Mouse (Mus musculus): ENCODE results near the gene Ltb4r2. TPM values are rescaled to one million over a fixed set of nuclear protein-coding genes. Genes with fewer than 3 reads are reported as not detected.

Gene Ltb4r2
- total and polyA plus RNA-seq, 2 experiments from 2014 or later = 0.16 to 0.78 TPM

DNA sequence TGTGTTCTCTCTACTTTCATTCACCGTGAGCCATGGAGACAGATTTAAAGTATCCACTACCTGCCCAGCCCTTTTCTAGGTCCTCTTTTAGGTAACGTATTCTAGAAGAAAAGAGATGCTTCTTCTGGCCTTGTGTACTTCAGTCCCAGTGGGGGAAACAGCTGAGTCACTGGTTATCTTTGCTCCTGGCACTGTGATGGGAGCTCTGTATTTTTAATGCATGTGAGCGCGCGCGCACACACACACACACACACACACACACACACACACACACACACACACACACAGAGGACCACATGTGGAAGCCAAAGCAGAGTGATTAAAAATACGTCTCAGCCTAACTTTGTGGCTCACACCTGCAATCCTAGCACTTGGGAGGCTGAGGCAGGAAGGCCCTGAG, 37.8 kb upstream of the Ltb4r2 start:
- TF ChIP-seq CTCF (IDR thresholded peaks at IDR 0.05; ENCODE audit: low read depth) = no peak
- ATAC-seq = no peak
- H3K27ac ChIP-seq = no peak overlapping the region
- WGBS = 91% methylated on average over 7 of the region's 7 CpGs
- H3K4me3 ChIP-seq (ENCODE audit: low read length) = no peak overlapping the region
- 0 out of 2 replicates have a peak, but pooled peaks cover 1% of the 10 kb centered on the region for H3K36me3 ChIP-seq (ENCODE audit: insufficient read depth, low read length)
- no peak overlapping the region for H3K9ac ChIP-seq (replicated peaks; ENCODE audit: low read length)
- DNase-seq (ENCODE audit: low spot score) = no peak
- no peaks in the 10 kb centered on the region for H3K9me3 ChIP-seq (ENCODE audit: low read length)
- H3K4me1 ChIP-seq (ENCODE audit: insufficient read depth, low read length) = peaks cover 6% of the 10 kb centered on the region; the same call in 1 of the 2 replicates
- H3K27me3 ChIP-seq (ENCODE audit: insufficient read depth, low read length) = no peaks in the 10 kb centered on the region
- no peak overlapping the region for H3K4me2 ChIP-seq (ENCODE audit: low read depth, low read length)

DNA sequence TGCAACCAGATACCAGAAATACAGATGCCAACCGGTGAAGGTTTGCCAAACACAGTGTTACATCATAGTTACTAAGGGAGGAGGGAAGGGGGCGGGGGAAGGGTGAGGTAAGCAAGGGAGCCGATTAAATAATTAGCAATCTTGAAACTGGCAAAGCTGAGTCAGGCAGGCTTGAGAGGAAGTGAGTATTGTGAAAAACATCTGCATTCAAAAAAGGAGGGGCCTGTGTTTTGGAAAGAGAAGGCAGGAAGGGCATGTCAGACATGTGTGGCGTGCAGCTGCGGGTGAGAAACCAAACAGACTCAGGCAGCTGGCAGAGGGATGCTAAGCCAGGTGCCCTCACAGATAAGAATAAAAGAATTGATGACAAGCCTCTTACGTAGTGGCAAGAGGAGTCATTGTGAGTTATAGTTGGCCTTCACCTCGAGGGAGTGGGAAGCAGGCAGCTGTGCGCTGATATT, 36.8 kb upstream of the Ltb4r2 start:
- Histone ChIP-seq H3K4me1 (ENCODE audit: insufficient read depth, low read length) (peaks cover 7% of the 10 kb centered on the region; the same call in 1 of the 2 replicates), H3K27me3 (ENCODE audit: insufficient read depth, low read length) (no peaks in the 10 kb centered on the region), H3K9ac (replicated peaks; ENCODE audit: low read length) (no peak overlapping the region), H3K27ac (no peak overlapping the region), H3K4me3 (ENCODE audit: low read length) (no peak overlapping the region), H3K9me3 (ENCODE audit: low read length) (no peaks in the 10 kb centered on the region), H3K4me2 (ENCODE audit: low read depth, low read length) (no peak overlapping the region), H3K36me3 (ENCODE audit: insufficient read depth, low read length) (no peaks in the 10 kb centered on the region)
- 70% methylated on average over 8 of the region's 8 CpGs for WGBS
- no peak for ATAC-seq
- no peak for DNase-seq (ENCODE audit: low spot score)
- TF ChIP-seq CTCF (IDR thresholded peaks at IDR 0.05; ENCODE audit: low read depth) = no peak

DNA sequence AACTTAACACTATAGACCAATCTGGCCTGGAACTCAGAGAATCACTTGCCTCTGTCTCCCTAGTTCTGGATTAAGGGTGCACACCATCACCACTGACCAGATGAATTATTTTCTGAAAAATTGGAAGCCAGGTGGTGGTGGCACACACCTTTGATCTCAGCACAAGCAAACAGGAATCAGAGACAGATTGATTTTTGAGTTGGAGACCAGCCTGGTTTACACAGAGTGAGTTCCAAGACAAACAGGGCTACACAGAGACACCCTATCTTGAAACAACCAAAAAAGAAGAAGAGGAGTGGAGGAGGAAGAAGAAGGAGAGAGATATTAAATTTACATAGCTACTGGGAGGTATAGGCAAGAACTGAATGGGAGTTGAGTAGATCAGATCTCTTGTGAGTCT, 35.0 kb upstream of the Ltb4r2 start:
- no peak for TF ChIP-seq CTCF (IDR thresholded peaks at IDR 0.05; ENCODE audit: low read depth)

DNA sequence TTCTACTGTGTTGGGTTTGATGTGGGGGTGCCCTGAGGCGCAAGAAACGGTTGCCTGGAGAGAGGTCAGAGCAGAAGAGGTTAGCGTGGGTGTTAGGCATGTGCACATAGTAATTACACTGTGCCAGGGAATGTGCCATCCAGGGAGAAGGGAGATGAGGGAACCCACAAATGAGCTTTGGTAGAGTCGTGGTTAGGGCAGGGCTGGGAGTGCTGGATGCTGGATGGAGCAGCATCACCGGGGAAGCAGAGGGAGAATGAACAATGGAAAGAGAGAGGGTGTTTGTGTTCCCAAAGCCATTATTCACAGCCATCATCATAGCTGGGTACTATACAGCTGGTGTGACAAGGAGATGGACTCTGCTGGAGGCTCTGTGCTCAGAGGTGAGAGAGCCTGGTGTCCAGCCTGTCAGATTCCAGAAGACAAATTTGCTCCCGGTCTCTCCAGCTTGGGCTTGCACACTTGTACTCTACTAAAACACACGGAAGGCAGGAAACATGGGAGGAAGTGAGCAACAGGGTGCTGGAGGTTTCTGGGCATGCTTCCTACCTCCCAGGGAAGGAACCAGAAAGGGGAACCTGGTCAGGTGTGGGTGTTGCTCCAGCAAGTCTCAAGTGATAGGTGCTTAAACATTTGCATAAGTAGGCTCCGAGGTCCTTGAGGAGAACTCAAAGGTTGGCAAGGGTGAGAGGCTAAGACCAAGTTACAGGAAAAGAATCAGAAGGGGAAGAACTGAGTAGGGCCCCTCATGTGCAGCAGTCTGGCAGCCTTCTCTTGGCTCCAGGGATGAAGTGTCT, 33.1 kb upstream of the Ltb4r2 start:
- DNase-seq (ENCODE audit: low spot score) = no peak
- ATAC-seq = no peak
- no peak for TF ChIP-seq CTCF (IDR thresholded peaks at IDR 0.05; ENCODE audit: low read depth)
- H3K9me3 ChIP-seq (ENCODE audit: low read length) = no peaks in the 10 kb centered on the region
- 72% methylated on average over 8 of the region's 8 CpGs for WGBS
- H3K36me3 ChIP-seq (ENCODE audit: insufficient read depth, low read length) = no peaks in the 10 kb centered on the region
- H3K4me2 ChIP-seq (ENCODE audit: low read depth, low read length) = no peak overlapping the region
- no peak overlapping the region for H3K27ac ChIP-seq
- H3K4me1 ChIP-seq (ENCODE audit: insufficient read depth, low read length) = peaks cover 7% of the 10 kb centered on the region
- H3K9ac ChIP-seq (replicated peaks; ENCODE audit: low read length) = no peak overlapping the region
- H3K27me3 ChIP-seq (ENCODE audit: insufficient read depth, low read length) = no peaks in the 10 kb centered on the region
- H3K4me3 ChIP-seq (ENCODE audit: low read length) = no peak overlapping the region

More for the DNA sequence above, 35.0 kb upstream of the Ltb4r2 start:
- H3K4me2 ChIP-seq (ENCODE audit: low read depth, low read length) = no peak overlapping the region
- peaks cover 10% of the 10 kb centered on the region for H3K4me1 ChIP-seq (ENCODE audit: insufficient read depth, low read length)
- H3K27ac ChIP-seq = no peak overlapping the region
- H3K27me3 ChIP-seq (ENCODE audit: insufficient read depth, low read length) = no peaks in the 10 kb centered on the region
- no peak overlapping the region for H3K9ac ChIP-seq (replicated peaks; ENCODE audit: low read length)
- no peak overlapping the region for H3K4me3 ChIP-seq (ENCODE audit: low read length)
- no peak for ATAC-seq
- DNase-seq (ENCODE audit: low spot score) = no peak
- no peaks in the 10 kb centered on the region for H3K36me3 ChIP-seq (ENCODE audit: insufficient read depth, low read length)
- no peaks in the 10 kb centered on the region for H3K9me3 ChIP-seq (ENCODE audit: low read length)

DNA sequence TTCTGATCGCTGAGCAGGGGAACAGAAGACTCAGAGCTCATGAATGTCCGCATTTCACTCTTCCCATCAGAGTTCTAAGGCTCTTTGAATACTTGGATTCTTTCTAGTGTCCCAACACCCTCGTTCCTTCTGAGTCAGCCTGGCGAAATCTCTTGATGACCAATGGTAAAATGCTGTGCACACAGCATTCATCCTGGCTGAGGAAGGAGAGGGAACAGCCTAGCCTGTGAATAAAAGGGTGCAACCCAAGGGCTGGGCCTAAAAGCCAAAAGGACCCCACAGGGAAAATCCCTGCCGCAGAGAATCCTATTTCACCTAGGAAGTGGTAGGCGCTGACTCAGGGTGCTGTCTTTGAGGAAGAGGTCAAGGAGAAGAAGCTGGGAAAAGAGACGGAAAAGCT, 31.1 kb upstream of the Ltb4r2 start:
- no peaks in the 10 kb centered on the region for H3K27me3 ChIP-seq (ENCODE audit: insufficient read depth, low read length)
- peak overlapping the region; percentile 63 for H3K27ac ChIP-seq
- no peak overlapping the region for H3K4me3 ChIP-seq (ENCODE audit: low read length)
- DNase-seq (ENCODE audit: low spot score) (no peak), ATAC-seq (peak; percentile 66)
- H3K9me3 ChIP-seq (ENCODE audit: low read length) = no peaks in the 10 kb centered on the region
- H3K36me3 ChIP-seq (ENCODE audit: insufficient read depth, low read length) = no peaks in the 10 kb centered on the region
- 44% methylated on average over 7 of the region's 7 CpGs for WGBS
- H3K4me1 ChIP-seq (ENCODE audit: insufficient read depth, low read length) = peaks cover 7% of the 10 kb centered on the region
- no peak for TF ChIP-seq CTCF (IDR thresholded peaks at IDR 0.05; ENCODE audit: low read depth)
- H3K4me2 ChIP-seq (ENCODE audit: low read depth, low read length) = peak overlapping the region; percentile 22; the same call in 1 of the 2 replicates
- no peak overlapping the region for H3K9ac ChIP-seq (replicated peaks; ENCODE audit: low read length)

DNA sequence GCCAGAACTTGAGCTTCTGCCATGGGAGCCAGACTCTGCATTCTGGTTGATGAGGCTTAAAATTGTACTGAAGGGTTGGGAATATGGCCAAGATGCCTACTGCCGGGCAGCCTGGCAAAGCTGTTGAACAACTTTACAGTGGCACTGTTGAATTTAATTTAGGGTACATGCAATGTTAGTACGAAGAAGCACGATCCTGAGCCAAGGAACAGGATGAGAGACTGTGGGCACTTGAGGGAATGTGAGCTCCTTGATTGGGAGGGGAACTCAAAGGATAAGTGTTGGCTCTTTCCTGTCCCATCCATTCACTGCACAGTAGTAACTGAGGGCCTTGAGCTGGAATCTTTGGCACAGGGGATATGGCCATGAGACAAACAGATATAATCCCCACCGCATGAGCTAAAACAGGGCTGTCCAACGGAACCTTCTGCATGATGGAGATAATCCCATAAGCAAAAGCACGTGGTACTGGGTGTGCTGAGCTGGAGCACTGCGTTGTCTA, 30.6 kb upstream of the Ltb4r2 start:
- DNase-seq (ENCODE audit: low spot score) = peak; percentile 86
- no peak overlapping the region for H3K4me3 ChIP-seq (ENCODE audit: low read length)
- ATAC-seq = peak; percentile 83
- H3K4me2 ChIP-seq (ENCODE audit: low read depth, low read length) = peak overlapping the region; percentile 22; the same call in 1 of the 2 replicates
- no peak for TF ChIP-seq CTCF (IDR thresholded peaks at IDR 0.05; ENCODE audit: low read depth)
- no peak overlapping the region for H3K9ac ChIP-seq (replicated peaks; ENCODE audit: low read length)
- H3K9me3 ChIP-seq (ENCODE audit: low read length) = no peaks in the 10 kb centered on the region
- H3K27me3 ChIP-seq (ENCODE audit: insufficient read depth, low read length) = no peaks in the 10 kb centered on the region
- peak overlapping the region; percentile 63 for H3K27ac ChIP-seq
- no peaks in the 10 kb centered on the region for H3K36me3 ChIP-seq (ENCODE audit: insufficient read depth, low read length)
- peaks cover 7% of the 10 kb centered on the region for H3K4me1 ChIP-seq (ENCODE audit: insufficient read depth, low read length)
- 56% methylated on average over 7 of the region's 7 CpGs for WGBS

DNA sequence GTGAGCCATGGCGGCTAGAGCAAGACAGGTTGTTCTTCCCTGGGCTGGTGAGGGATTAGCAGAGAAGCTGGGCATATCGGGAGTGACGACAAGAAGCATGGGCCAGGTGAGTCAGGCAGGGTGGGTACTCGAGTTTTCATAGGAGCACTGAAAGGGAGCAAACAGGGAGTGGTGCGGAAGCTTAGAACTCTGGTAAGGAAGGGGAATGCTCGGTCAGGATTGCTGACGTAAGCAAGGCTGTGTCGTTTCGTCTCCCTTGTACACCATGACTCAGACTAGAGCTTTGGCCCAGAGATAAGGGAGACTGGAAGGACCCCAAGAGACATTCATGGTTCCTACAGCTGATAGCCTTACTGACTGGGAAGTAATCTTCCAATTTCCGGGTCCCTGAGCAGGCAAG, 27.3 kb upstream of the Ltb4r2 start:
- ATAC-seq = no peak
- DNase-seq (ENCODE audit: low spot score) = no peak
- H3K27me3 ChIP-seq (ENCODE audit: insufficient read depth, low read length) = no peaks in the 10 kb centered on the region

More for the DNA sequence above, 27.3 kb upstream of the Ltb4r2 start:
- H3K4me2 ChIP-seq (ENCODE audit: low read depth, low read length) = no peak overlapping the region
- no peak for TF ChIP-seq CTCF (IDR thresholded peaks at IDR 0.05; ENCODE audit: low read depth)
- 78% methylated on average over 10 of the region's 10 CpGs for WGBS
- H3K4me3 ChIP-seq (ENCODE audit: low read length) = no peak overlapping the region
- H3K36me3 ChIP-seq (ENCODE audit: insufficient read depth, low read length) = peaks cover 13% of the 10 kb centered on the region
- H3K9ac ChIP-seq (replicated peaks; ENCODE audit: low read length) = no peak overlapping the region
- H3K9me3 ChIP-seq (ENCODE audit: low read length) = no peaks in the 10 kb centered on the region
- H3K27ac ChIP-seq = no peak overlapping the region
- peaks cover 4% of the 10 kb centered on the region; the same call in 1 of the 2 replicates for H3K4me1 ChIP-seq (ENCODE audit: insufficient read depth, low read length)

All from hindbrain, postnatal 0 days (tissue).